Mouse (Mus musculus) frontal cortex, postnatal 36 days (tissue): ENCODE data around the gene Neurod4.
"Not testable (repeated sequence)": the region's sequence is repeated elsewhere in the genome, so short reads cannot be mapped to it uniquely, and the experiment has no call there.

ENCODE experiments used
- DNase-seq, 2 experiments: peaks; one replicate each; pipeline ENCODE4 v3.0.0; 2022; ENCODE audit warnings: low spot score in 2 of 2

The Neurod4 gene

DNA sequence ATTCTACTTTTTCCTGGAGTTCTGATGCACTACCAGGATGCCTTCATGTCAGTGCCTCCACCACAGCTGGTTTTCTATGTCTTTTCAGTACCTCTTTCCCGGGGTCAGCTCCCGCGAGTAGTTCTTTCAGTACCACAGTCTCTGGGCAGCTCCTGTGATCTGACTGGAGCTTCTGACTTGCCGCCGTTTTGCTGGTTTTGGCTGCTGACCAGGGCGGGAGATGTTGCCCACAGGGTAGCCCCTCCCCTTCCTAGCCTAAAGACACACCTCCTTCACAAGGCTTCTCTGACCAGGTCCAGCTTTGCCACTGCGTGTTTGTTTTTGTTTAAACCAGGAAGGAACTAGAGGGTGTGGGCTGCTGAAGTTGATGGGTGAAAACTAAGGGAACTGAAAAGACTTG is at the start of gene Neurod4:
Neurod4 (minus strand) TSS at position 175 of the 400 bp plus-strand sequence.
- no peak for DNase-seq

GRCm38 (mm10) chr10:130324243-130324642 is 44.2 kb upstream of the Neurod4 start:
- no peak for DNase-seq

- DNase-seq: no peak
These were observed 42.6 kb upstream of the Neurod4 start, which contains the start of gene Tespa1 for GRCm38 (mm10) chr10:130322637-130323036. TSS of gene Tespa1 (plus strand) at chr10:130322870.

DNA sequence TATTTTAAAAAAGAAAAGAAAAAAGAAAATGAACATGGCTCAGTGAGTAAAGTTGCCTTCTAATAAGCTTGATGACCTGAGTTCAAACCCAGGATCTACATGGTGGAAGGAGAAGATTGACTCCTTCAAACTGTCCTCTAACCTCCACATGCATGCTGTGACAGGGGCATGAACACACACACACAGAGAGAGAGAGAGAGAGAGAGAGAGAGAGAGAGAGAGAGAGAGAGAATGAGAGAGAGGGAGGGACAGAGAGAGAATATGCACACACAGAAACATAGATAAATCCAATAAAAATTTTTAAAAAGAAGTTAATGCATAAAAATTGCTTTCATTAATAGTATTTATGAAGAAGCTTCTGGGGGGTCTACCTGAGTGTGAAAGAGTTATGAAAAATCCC is 42.0 kb upstream of the Neurod4 start:
- no peak for DNase-seq

GRCm38 (mm10) chr10:130320715-130321114 is 40.7 kb upstream of the Neurod4 start:
- no peak for DNase-seq

DNA sequence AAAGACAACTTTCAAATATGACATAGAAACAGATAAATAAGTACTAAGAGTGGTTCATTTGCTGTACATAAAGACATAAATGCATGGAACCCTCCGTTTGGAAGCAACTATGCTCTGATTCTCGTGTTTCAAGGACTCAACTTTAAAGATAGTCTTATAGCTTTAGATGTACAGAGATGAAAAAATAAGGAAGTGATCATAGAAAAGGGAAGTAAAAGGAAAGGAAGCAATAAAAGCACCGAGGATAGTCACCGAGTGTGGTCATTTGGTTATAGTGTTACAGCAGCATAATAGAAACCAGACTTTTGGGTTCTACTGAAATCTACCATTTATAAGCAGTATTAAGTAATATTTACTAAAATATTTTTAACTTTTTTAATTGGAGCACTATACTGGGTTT is 38.7 kb upstream of the Neurod4 start:
- no peak for DNase-seq

DNA sequence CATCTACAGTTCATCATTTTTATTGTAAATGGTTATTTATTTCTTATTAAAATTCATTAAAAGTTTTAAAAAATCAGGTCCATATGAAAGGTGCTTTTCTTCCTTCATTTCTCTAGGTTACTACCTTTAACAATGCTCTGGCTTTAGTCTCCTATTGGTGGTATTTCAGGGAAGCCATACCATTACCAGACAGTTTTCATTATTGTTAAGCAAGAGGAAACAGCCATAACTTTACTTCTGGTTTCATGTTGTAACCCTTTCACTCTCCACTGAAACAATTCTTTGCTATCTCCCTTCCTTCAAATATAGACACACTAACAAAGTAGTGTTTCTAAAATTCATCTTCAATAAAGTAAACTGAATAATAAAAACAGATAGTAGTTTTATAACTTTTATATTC is 35.8 kb upstream of the Neurod4 start:
- no peak for DNase-seq

- no peak for DNase-seq
These were observed 34.2 kb upstream of the Neurod4 start for GRCm38 (mm10) chr10:130314110-130314829.

GRCm38 (mm10) chr10:130313531-130313930 is 33.5 kb upstream of the Neurod4 start:
- DNase-seq: no peak

- no peak for DNase-seq
These were observed 31.6 kb upstream of the Neurod4 start for GRCm38 (mm10) chr10:130311534-130312227.

DNA sequence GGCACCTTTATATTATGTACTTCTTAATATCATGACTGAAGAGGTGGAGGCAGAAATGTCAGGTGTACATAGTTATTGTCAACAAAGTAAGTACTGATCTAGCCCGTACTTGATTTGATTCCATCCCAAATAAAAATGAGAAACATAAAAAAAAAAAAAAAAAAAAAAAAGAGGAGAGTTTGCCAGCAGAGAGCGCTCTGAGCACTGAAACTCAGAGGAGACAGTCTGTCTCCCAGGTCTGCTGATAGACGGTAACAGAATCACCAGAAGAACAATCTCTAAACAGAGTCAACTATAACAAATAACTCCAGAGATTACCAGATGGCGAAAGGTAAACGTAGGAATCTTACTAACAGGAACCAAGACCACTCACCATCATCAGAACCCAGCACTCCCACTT is 24.1 kb upstream of the Neurod4 start:
- DNase-seq: not testable (repeated sequence)

DNA sequence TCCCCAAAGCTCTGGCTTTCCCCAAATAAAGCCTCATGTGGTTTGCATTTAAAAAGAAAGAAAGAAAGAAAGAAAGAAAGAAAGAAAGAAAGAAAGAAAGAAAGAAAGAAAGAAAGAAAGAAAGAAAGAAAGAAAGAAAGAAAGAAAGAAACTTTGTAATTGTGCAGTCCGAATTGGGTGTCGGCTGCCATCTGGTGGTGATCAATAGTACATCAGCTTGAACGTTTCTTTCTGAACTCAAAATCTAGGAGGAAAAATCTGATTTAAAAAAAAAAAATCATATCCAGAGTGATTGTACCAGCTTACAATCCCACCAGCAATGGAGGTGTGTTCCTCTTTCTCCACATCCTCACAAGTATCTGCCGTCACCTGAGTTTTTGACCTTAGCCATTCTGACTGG is 18.7 kb upstream of the Neurod4 start:
- peak in 1 of 2 experiments; percentile 36 for DNase-seq

- DNase-seq: no peak
These were observed 13.8 kb upstream of the Neurod4 start for GRCm38 (mm10) chr10:130293741-130294408.

DNA sequence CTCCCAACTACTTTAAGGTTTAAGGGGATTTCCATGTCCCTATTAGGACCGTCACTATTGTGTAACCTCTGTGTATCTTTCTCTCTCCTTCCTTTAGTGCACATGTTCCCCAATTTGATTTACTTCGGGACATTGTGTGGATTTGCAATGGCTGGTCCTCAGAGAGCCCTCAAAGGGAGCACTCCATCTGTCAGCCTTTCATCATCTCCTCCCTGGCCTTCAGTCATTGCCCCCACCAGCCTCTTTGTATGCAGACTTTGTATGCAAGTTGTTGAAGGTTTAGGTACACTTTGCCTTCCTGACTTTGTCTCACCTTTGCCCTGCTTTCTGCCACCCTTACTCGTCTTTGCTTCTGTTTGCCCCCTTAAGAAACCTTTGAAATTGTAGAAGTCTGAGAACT is 8.0 kb upstream of the Neurod4 start:
- DNase-seq: no peak

DNA sequence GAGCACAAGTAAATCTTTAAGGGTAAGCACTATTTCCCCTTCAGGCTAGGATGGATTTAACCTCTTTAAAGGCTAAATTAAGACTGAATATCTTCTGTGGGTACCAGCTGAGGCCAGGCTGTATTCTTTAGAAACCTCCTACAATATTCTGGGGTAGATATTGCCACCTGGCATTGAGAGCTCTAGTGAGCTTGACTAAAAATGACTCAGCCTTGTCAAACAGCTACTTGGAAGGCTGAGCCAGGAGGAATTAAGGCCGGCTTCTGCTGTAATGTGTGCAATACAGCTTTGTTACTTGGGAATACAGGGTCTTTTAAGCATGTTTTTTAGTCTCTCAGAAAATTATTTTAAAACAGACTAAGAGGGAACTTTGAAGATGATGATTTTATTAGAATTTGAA is 7.2 kb upstream of the Neurod4 start:
- peak; percentile 29 to 62 for DNase-seq

GRCm38 (mm10) chr10:130281982-130282449 is 2.0 kb upstream of the Neurod4 start:
- DNase-seq: no peak

- no peak for DNase-seq
These were observed 3.5 kb downstream of the Neurod4 start for GRCm38 (mm10) chr10:130276496-130276895.

GRCm38 (mm10) chr10:130275759-130276158 is 4.3 kb downstream of the Neurod4 start:
- no peak for DNase-seq

- peak; percentile 3 to 49 for DNase-seq
These were observed 16.8 kb downstream of the Neurod4 start for GRCm38 (mm10) chr10:130263203-130263602.

DNA sequence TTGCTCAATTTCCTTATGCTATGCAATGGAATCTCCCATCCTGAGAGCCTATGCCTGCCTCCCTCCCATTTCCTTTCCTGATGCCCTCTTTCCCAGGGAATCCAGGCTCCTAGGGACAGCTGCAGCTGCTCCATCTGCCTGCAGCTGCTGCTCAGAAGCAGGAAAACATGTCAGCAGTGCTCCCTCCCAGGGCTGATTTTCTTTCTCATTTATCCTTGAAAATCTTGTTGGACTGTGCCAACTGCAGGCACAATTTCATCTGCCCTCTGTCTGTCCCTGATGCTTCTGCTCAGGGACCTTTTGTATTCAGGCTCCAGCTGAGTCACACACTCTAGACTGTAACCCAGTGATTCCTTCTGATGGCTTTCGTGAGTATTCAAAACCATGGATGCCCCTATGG is 20.6 kb downstream of the Neurod4 start:
- no peak for DNase-seq

- DNase-seq: no peak
These were observed 35.8 kb downstream of the Neurod4 start for GRCm38 (mm10) chr10:130244271-130244670.
